Mouse (Mus musculus) lung, postnatal 0 days (tissue): ENCODE measurements around the gene Zfp943.
"Not testable (repeated sequence)": the region's sequence is repeated elsewhere in the genome, so short reads cannot be mapped to it uniquely, and the experiment has no call there.

Experiments used
- CTCF ChIP-seq: IDR thresholded peaks from 2 replicates; pipeline ENCODE4 v1.5.1; 2016; ENCODE audit warnings: antibody characterized with exemption, mild to moderate bottlenecking
- EP300 ChIP-seq: IDR thresholded peaks from 2 replicates; pipeline ENCODE4 v1.6.1; 2016; ENCODE audit warnings: antibody characterized with exemption, mild to moderate bottlenecking, control low read depth

GRCm38 (mm10) chr17:21962107-21962907, at the start of gene Zfp943, which contains the start of gene Zfp942:
- TF ChIP-seq CTCF, EP300: not testable (repeated sequence)
